Mouse (Mus musculus) neural tube, embryonic 11.5 days (tissue): ENCODE measurements around the gene Ralgapb. TPM values are rescaled to one million over a fixed set of nuclear protein-coding genes. Genes with fewer than 3 reads are reported as not detected.

Experiments
- ATAC-seq: fragments of 200-750 bp; cut with Nextera tagmentation; 2 replicates; pipeline ENCODE4 v1.8.0; 2017; ENCODE audit warnings: moderate number of reproducible peaks, mild to moderate bottlenecking, moderate TSS enrichment, moderate library complexity; ENCODE audit not compliant: insufficient read depth, low FRiP score, low TSS enrichment
- DNase-seq: peaks from one replicate; pipeline ENCODE4 v3.0.0-alpha.2; 2015; ENCODE audit warnings: low spot score
- H3K27ac ChIP-seq: fragments of 300-500 bp; sonication (generic); 2 replicates; pipeline ENCODE4 v1.5.1; 2014; ENCODE audit warnings: low read depth, mild to moderate bottlenecking, low read length
- H3K27me3 ChIP-seq: fragments of 300-500 bp; sonication (generic); 2 replicates; pipeline ENCODE4 v1.6.1; 2014; ENCODE audit warnings: mild to moderate bottlenecking, low read length, mixed read lengths; ENCODE audit not compliant: control insufficient read depth, insufficient read depth
- H3K36me3 ChIP-seq: fragments of 300-500 bp; sonication (generic); 2 replicates; pipeline ENCODE4 v1.6.1; 2014; ENCODE audit warnings: mild to moderate bottlenecking, low read length, moderate library complexity, mixed read lengths; ENCODE audit not compliant: control insufficient read depth, insufficient read depth
- H3K4me1 ChIP-seq: fragments of 300-500 bp; sonication (generic); 2 replicates; pipeline ENCODE4 v1.6.1; 2014; ENCODE audit warnings: low read length, mixed read lengths; ENCODE audit not compliant: control insufficient read depth, insufficient read depth
- H3K4me2 ChIP-seq: fragments of 300-500 bp; sonication (generic); 2 replicates; pipeline ENCODE4 v1.6.1; 2014; ENCODE audit warnings: low read depth, mild to moderate bottlenecking, moderate library complexity
- H3K4me3 ChIP-seq: fragments of 300-500 bp; sonication (generic); 2 replicates; pipeline ENCODE4 v1.5.1; 2014; ENCODE audit warnings: low read depth, low read length
- H3K9ac ChIP-seq: fragments of 300-500 bp; sonication (generic); 2 replicates; pipeline ENCODE4 v1.6.1; 2014; ENCODE audit warnings: mild to moderate bottlenecking, low read length
- H3K9me3 ChIP-seq: fragments of 300-500 bp; sonication (generic); 2 replicates; pipeline ENCODE4 v1.6.1; 2016; ENCODE audit warnings: low read length; ENCODE audit not compliant: control insufficient read depth
- WGBS: fragments of 180-500 bp; shearing (Covaris S2); extraction: QIAGEN DNeasy Blood & Tissue Kit; methylation state at CpG from one replicate; pipeline ENCODE4 v1.1.7; 2014; 5-methylcytosine and 5-hydroxymethylcytosine counted together
- polyA plus RNA-seq: library from polyadenylated mRNA; unstranded; fragments of >200 nt; fragmentation: Nextera tagmentation; extraction: Ambion mirVana; gene quantifications from 2 replicates; pipeline ENCODE4 v1.2.1, GENCODE M21; 2014

The Ralgapb gene
- polyA plus RNA-seq, result 23.1 and 24.8 TPM in 2 replicates

- ATAC-seq (peak; percentile 87), DNase-seq (peak; percentile 99)
- no peaks in the 10 kb centered on the region for H3K9me3 ChIP-seq
- WGBS, result 0% methylated on average over 40 of the region's 46 CpGs
- peak within 1 kb of the TSS; percentile 92 for H3K4me2 ChIP-seq
- H3K4me3 ChIP-seq, result peak within 1 kb of the TSS; percentile 91
- peaks cover 7% of the 10 kb centered on the region for H3K4me1 ChIP-seq
- H3K9ac ChIP-seq, result peak within 1 kb of the TSS; percentile 84
- H3K27ac ChIP-seq, result peak within 1 kb of the TSS; percentile 81; the same call in 1 of the 2 replicates
- H3K36me3 ChIP-seq, result no peaks in the 10 kb centered on the region
- H3K27me3 ChIP-seq, result no peaks in the 10 kb centered on the region
These were observed at the start of gene Ralgapb for GRCm38 (mm10) chr2:158409595-158410021. Gene Ralgapb (plus strand): TSS chr2:158409848.

GRCm38 (mm10) chr2:158360873-158361677 is 48.6 kb upstream of the Ralgapb start:
- no peaks in the 10 kb centered on the region for H3K27me3 ChIP-seq
- peak overlapping the region; percentile 97 for H3K9ac ChIP-seq
- peak overlapping the region; percentile 67 for H3K4me2 ChIP-seq
- no peaks in the 10 kb centered on the region for H3K9me3 ChIP-seq
- peaks cover 8% of the 10 kb centered on the region; the same call in 1 of the 2 replicates for H3K4me1 ChIP-seq
- DNase-seq (peak; percentile 94), ATAC-seq (peak; percentile 86)
- WGBS, result under 1% methylated on average over 41 of the region's 41 CpGs
- H3K36me3 ChIP-seq, result peaks cover 30% of the 10 kb centered on the region
- peak overlapping the region; percentile 63 for H3K27ac ChIP-seq
- peak overlapping the region; percentile 91 for H3K4me3 ChIP-seq

- Histone ChIP-seq H3K4me3 (peak overlapping the region; percentile 91), H3K9ac (no peak overlapping the region), H3K27me3 (no peaks in the 10 kb centered on the region), H3K9me3 (no peaks in the 10 kb centered on the region), H3K36me3 (peaks cover 22% of the 10 kb centered on the region), H3K4me2 (no peak overlapping the region), H3K27ac (no peak overlapping the region), H3K4me1 (peaks cover 8% of the 10 kb centered on the region; the same call in 1 of the 2 replicates)
- no peak for DNase-seq
- peak; percentile 59; the same call in 1 of the 2 replicates for ATAC-seq
- WGBS, result 41% methylated on average over 8 of the region's 8 CpGs
These were observed 47.8 kb upstream of the Ralgapb start for GRCm38 (mm10) chr2:158361678-158362320.

GRCm38 (mm10) chr2:158364175-158364574 is 45.5 kb upstream of the Ralgapb start:
- no peak overlapping the region for H3K27ac ChIP-seq
- no peak overlapping the region for H3K9ac ChIP-seq
- DNase-seq (no peak), ATAC-seq (no peak)
- H3K4me3 ChIP-seq, result no peak overlapping the region
- peaks cover 6% of the 10 kb centered on the region for H3K36me3 ChIP-seq
- 86% methylated on average over 4 of the region's 4 CpGs for WGBS
- H3K9me3 ChIP-seq, result no peaks in the 10 kb centered on the region
- H3K4me1 ChIP-seq, result peaks cover 8% of the 10 kb centered on the region; the same call in 1 of the 2 replicates
- H3K4me2 ChIP-seq, result no peak overlapping the region
- no peaks in the 10 kb centered on the region for H3K27me3 ChIP-seq

GRCm38 (mm10) chr2:158365099-158365850 is 44.4 kb upstream of the Ralgapb start:
- H3K4me3 ChIP-seq, result no peak overlapping the region
- WGBS, result 79% methylated on average over 12 of the region's 12 CpGs
- H3K27ac ChIP-seq, result no peak overlapping the region
- ATAC-seq (no peak), DNase-seq (no peak)
- H3K9me3 ChIP-seq, result no peaks in the 10 kb centered on the region
- peaks cover 2% of the 10 kb centered on the region; the same call in 1 of the 2 replicates for H3K4me1 ChIP-seq
- no peak overlapping the region for H3K4me2 ChIP-seq
- no peak overlapping the region for H3K9ac ChIP-seq
- H3K27me3 ChIP-seq, result no peaks in the 10 kb centered on the region
- H3K36me3 ChIP-seq, result no peaks in the 10 kb centered on the region

- Histone ChIP-seq H3K4me1 (no peaks in the 10 kb centered on the region), H3K36me3 (no peaks in the 10 kb centered on the region), H3K9me3 (no peaks in the 10 kb centered on the region), H3K27ac (no peak overlapping the region), H3K9ac (no peak overlapping the region), H3K4me3 (no peak overlapping the region), H3K27me3 (no peaks in the 10 kb centered on the region), H3K4me2 (no peak overlapping the region)
- DNase-seq, result no peak
- 91% methylated on average over 5 of the region's 5 CpGs for WGBS
- no peak for ATAC-seq
These were observed 42.0 kb upstream of the Ralgapb start for GRCm38 (mm10) chr2:158367654-158368053.

GRCm38 (mm10) chr2:158368313-158368712 is 41.3 kb upstream of the Ralgapb start:
- Histone ChIP-seq H3K27me3 (no peaks in the 10 kb centered on the region), H3K9me3 (no peaks in the 10 kb centered on the region), H3K36me3 (no peaks in the 10 kb centered on the region), H3K9ac (no peak overlapping the region), H3K27ac (no peak overlapping the region), H3K4me1 (no peaks in the 10 kb centered on the region), H3K4me2 (no peak overlapping the region), H3K4me3 (no peak overlapping the region)
- DNase-seq (no peak), ATAC-seq (no peak)
- WGBS, result 93% methylated on average over 8 of the region's 8 CpGs

GRCm38 (mm10) chr2:158369474-158370172 is 40.0 kb upstream of the Ralgapb start:
- Histone ChIP-seq H3K4me3 (no peak overlapping the region), H3K27ac (no peak overlapping the region), H3K27me3 (no peaks in the 10 kb centered on the region), H3K4me2 (no peak overlapping the region), H3K9ac (no peak overlapping the region), H3K9me3 (no peaks in the 10 kb centered on the region), H3K36me3 (no peaks in the 10 kb centered on the region), H3K4me1 (no peaks in the 10 kb centered on the region)
- no peak for ATAC-seq
- 78% methylated on average over 3 of the region's 3 CpGs for WGBS
- no peak for DNase-seq
